Mouse (Mus musculus) cortical plate, adult 2 months (tissue): Measurements from ENCODE around the gene Ppil2.

Experiments
- CTCF ChIP-seq: fragments of 200-500 bp; IDR thresholded peaks from 2 replicates; pipeline ENCODE4 v1.5.1; 2011; ENCODE audit warnings: mild to moderate bottlenecking, control low read depth, low read length; ENCODE audit not compliant: insufficient read depth; ENCODE audit errors: extremely low read depth
- POLR2A ChIP-seq: fragments of 200-500 bp; IDR thresholded peaks from 2 replicates; pipeline ENCODE4 v1.6.1; 2011; ENCODE audit warnings: mild to moderate bottlenecking, low read length, control low read depth; ENCODE audit not compliant: insufficient read depth; ENCODE audit errors: extremely low read depth

GRCm38 (mm10) chr16:17154346-17154745 lies 43.3 kb upstream of the Ppil2 start:
- no peak for TF ChIP-seq POLR2A
- no peak for TF ChIP-seq CTCF
